Comparison of ENCODE assay signal across 8 mouse cellular contexts in the genomic region with DNA sequence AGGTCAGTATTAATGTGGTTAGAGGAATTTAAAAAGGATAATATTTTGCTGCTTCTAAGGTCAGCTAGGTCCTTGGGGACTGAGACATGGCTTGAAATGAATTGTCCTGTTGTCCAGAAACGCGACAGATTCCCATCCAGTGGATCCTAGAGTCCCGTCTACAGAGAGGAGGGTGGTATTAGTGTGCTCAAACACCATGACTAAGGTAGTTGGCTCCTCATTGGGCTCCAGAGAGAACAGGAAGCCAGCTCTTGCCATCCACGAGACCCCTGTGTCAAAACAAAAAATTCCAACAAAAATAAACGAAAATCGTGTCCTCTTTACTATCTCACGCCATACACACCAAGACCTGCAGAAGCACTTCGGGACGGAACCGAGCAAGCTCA. TPM values are rescaled to one million over a fixed set of nuclear protein-coding genes. Genes with fewer than 3 reads are reported as not detected.
DNase-seq lines count a peak whose midpoint lies in the region; ATAC-seq and TF ChIP-seq lines count a peak whose summit lies in the region.

No protein-coding gene starts in this region.

- H3K36me3 ChIP-seq in heart, embryonic 15.5 days, result no peaks in the 10 kb centered on the region
- H3K36me3 ChIP-seq in MEL (ENCODE audit: control insufficient read depth in 1 of 2, insufficient read depth in 2 of 2, low read length in 2 of 2), result peaks cover 11 to 23% of the 10 kb centered on the region in 2 experiments
- H3K36me3 ChIP-seq in forebrain, embryonic 15.5 days, result no peaks in the 10 kb centered on the region
- H3K36me3 ChIP-seq in liver, embryonic 16.5 days (ENCODE audit: control insufficient read depth, insufficient read depth), result no peaks in the 10 kb centered on the region

- peaks cover 28% of the 10 kb centered on the region for H3K4me1 ChIP-seq in heart, embryonic 15.5 days (replicated peaks)
- peaks cover 0 to 25% of the 10 kb centered on the region in 2 experiments; a peak in 3 of 4 replicates for H3K4me1 ChIP-seq in MEL (ENCODE audit: control insufficient read depth in 1 of 2, insufficient read depth in 2 of 2, low read length in 2 of 2)
- H3K4me1 ChIP-seq in forebrain, embryonic 15.5 days, result peaks cover 22% of the 10 kb centered on the region
- H3K4me1 ChIP-seq in liver, embryonic 16.5 days (ENCODE audit: control insufficient read depth, low read depth, low read length), result peaks cover 24% of the 10 kb centered on the region

- DNase-seq in heart, postnatal 36 days, result no peak
- no peak for DNase-seq in MEL (ENCODE audit: low read depth, low spot score)
- no peak for DNase-seq in adrenal gland, postnatal 14 days
- no peak for DNase-seq in left cerebral cortex, postnatal 25 days (ENCODE audit: low spot score in 2 of 2)
- no peak for DNase-seq in thymus, postnatal 36 days

- intact Hi-C loops in heart, postnatal 36 days (cut with DNase I), result loop anchor here (2.0 to 5.0 kb wide), 4 partner anchors 33 to 194 kb away; partner anchors contain the start of genes Asl, Crcp, Rabgef1 and Sbds
- intact Hi-C loops in left cerebral cortex, postnatal 25 days (cut with DNase I), result loop anchor here (2.0 kb wide), 1 partner anchor 51 kb away; the partner anchor contains the start of gene Rabgef1

- no peak for TF ChIP-seq EP300 in MEL (IDR thresholded peaks at IDR 0.05; ENCODE audit: low read depth in 1 of 2, low read length in 2 of 2)

- peak overlapping the region; percentile 99 for H3K9ac ChIP-seq in heart, embryonic 15.5 days
- H3K9ac ChIP-seq in MEL (ENCODE audit: control insufficient read depth, low read depth, low read length, poor library complexity, severe bottlenecking), result peak overlapping the region; percentile 99
- H3K9ac ChIP-seq in forebrain, embryonic 15.5 days (replicated peaks), result peak overlapping the region; percentile 81
- peak overlapping the region; percentile 99 for H3K9ac ChIP-seq in liver, embryonic 16.5 days (ENCODE audit: low read depth, low read length)

- H3K79me2 ChIP-seq in MEL (ENCODE audit: control insufficient read depth, insufficient read depth, low read length, poor library complexity), result peaks cover 44% of the 10 kb centered on the region

- no peak for TF ChIP-seq POLR2A in MEL (IDR thresholded peaks at IDR 0.05; ENCODE audit: control insufficient read depth in 1 of 2, insufficient read depth in 1 of 2, low read depth in 1 of 2, low read length in 2 of 2, poor library complexity in 1 of 2)

- TF ChIP-seq RAD21 in MEL (IDR thresholded peaks at IDR 0.05; ENCODE audit: low read depth, low read length), result no peak

- peak overlapping the region; percentile 82 for H3K27ac ChIP-seq in heart, embryonic 15.5 days
- peak overlapping the region; percentile 71 for H3K27ac ChIP-seq in MEL (ENCODE audit: control insufficient read depth, low read depth, low read length)
- H3K27ac ChIP-seq in forebrain, embryonic 15.5 days (replicated peaks), result peak overlapping the region; percentile 82
- H3K27ac ChIP-seq in liver, embryonic 16.5 days (ENCODE audit: low read length), result peak overlapping the region; percentile 86

- no peak for TF ChIP-seq CTCF in MEL (IDR thresholded peaks at IDR 0.05 in 2 of 3, conservative IDR thresholded peaks at IDR 0.05 in 1 of 3; ENCODE audit: control insufficient read depth in 1 of 3, insufficient read depth in 1 of 3, low read depth in 2 of 3, low read length in 3 of 3, poor library complexity in 1 of 3, severe bottlenecking in 1 of 3)

- peak overlapping the region; percentile 62 for H3K4me2 ChIP-seq in heart, embryonic 15.5 days
- peak overlapping the region; percentile 70 for H3K4me2 ChIP-seq in forebrain, embryonic 15.5 days (replicated peaks)
- H3K4me2 ChIP-seq in liver, embryonic 16.5 days (ENCODE audit: low read depth, low read length), result peak overlapping the region; percentile 93

- no peaks in the 10 kb centered on the region for H3K27me3 ChIP-seq in heart, embryonic 15.5 days
- no peaks in the 10 kb centered on the region for H3K27me3 ChIP-seq in MEL (ENCODE audit: control insufficient read depth in 1 of 2, insufficient read depth in 2 of 2, low read length in 2 of 2)
- H3K27me3 ChIP-seq in forebrain, embryonic 15.5 days, result no peaks in the 10 kb centered on the region
- H3K27me3 ChIP-seq in liver, embryonic 16.5 days (ENCODE audit: control insufficient read depth, insufficient read depth, low read depth, low read length), result no peaks in the 10 kb centered on the region

- H3K9me3 ChIP-seq in heart, embryonic 15.5 days (replicated peaks), result no peaks in the 10 kb centered on the region
- no peaks in the 10 kb centered on the region for H3K9me3 ChIP-seq in MEL (replicated peaks; ENCODE audit: insufficient read depth, low read length)
- no peaks in the 10 kb centered on the region for H3K9me3 ChIP-seq in forebrain, embryonic 15.5 days
- H3K9me3 ChIP-seq in liver, embryonic 16.5 days (replicated peaks; ENCODE audit: control insufficient read depth, low read length), result no peaks in the 10 kb centered on the region

- peak overlapping the region; percentile 99 for H3K4me3 ChIP-seq in heart, embryonic 15.5 days
- peak overlapping the region; percentile 97 to 100 for H3K4me3 ChIP-seq in MEL (ENCODE audit: control insufficient read depth in 1 of 2, insufficient read depth in 1 of 2, low read depth in 2 of 2, low read length in 2 of 2)
- H3K4me3 ChIP-seq in forebrain, embryonic 15.5 days, result peak overlapping the region; percentile 86
- peak overlapping the region; percentile 99 for H3K4me3 ChIP-seq in liver, embryonic 16.5 days (ENCODE audit: low read depth, low read length)

- WGBS in heart, embryonic 15.5 days, result 1% methylated on average over 10 of the region's 10 CpGs
- under 1% methylated on average over 10 of the region's 10 CpGs for WGBS in forebrain, embryonic 15.5 days
- WGBS in liver, embryonic 16.5 days (ENCODE audit: insufficient replicate concordance), result 4% methylated on average over 10 of the region's 10 CpGs

- ATAC-seq in heart, embryonic 15.5 days (replicated peaks; ENCODE audit: insufficient number of reproducible peaks, insufficient read depth, low FRiP score, low read depth), result peak; percentile 30; the same call in 1 of the 2 replicates
- peak; percentile 39 for ATAC-seq in forebrain, embryonic 15.5 days (replicated peaks)
- ATAC-seq in liver, embryonic 16.5 days (ENCODE audit: low read depth), result peak; percentile 17; the same call in 1 of the 2 replicates

TF ChIP-seq in MEL, 35 proteins besides CTCF, POLR2A, EP300 and RAD21 (continues in another document):
- TF ChIP-seq ZNF384 (IDR thresholded peaks at IDR 0.05; ENCODE audit: low read depth, low read length) (no peak), POLR2AphosphoS2 (IDR thresholded peaks at IDR 0.05; ENCODE audit: low read length) (no peak), MYC (IDR thresholded peaks at IDR 0.05; ENCODE audit: low read depth, low read length) (0 out of 2 replicates have a peak, but pooled peaks have one; percentile 33), MEF2A (IDR thresholded peaks at IDR 0.05; ENCODE audit: extremely low read depth, insufficient replicate concordance, low read depth, low read length, poor library complexity, severe bottlenecking) (no peak), ETS1 (IDR thresholded peaks at IDR 0.05; ENCODE audit: low read depth, low read length) (no peak)

RNA-seq across cellular contexts. Expression of gene Tmem248, which starts 4.9 kb away (rescaled TPM):
- polyA plus RNA-seq in heart, embryonic 15.5 days (2015; fragmentation: Nextera tagmentation; extraction: Ambion mirVana), result 23.0 and 24.2 TPM in 2 replicates
- total RNA-seq in heart, postnatal 36 days (2021), result 10 to 100 TPM; 34.4 to 38.5 TPM
- total RNA-seq in MEL (2012; rRNA removed), result 50.5 and 58.2 TPM in 2 replicates
- polyA plus RNA-seq in MEL (2012; ENCODE audit: insufficient read depth in 1 of 2, insufficient read length in 2 of 2, low read depth in 1 of 2, low replicate concordance in 2 of 2, missing spikeins in 1 of 2), result 10 to 100 TPM in 1 of 2 experiments, not detected in 1; 55.5 TPM
- 23.0 and 24.1 TPM in 2 replicates for polyA plus RNA-seq in forebrain, embryonic 15.5 days (2015; fragmentation: Nextera tagmentation; extraction: Ambion mirVana)
- polyA plus RNA-seq in liver, embryonic 16.5 days (2015; fragmentation: Nextera tagmentation; extraction: Ambion mirVana), result 21.8 and 24.0 TPM in 2 replicates
- 46.4 and 51.7 TPM in 2 replicates for total RNA-seq in adrenal gland, postnatal 14 days (2021)
- 10 to 100 TPM; 39.3 to 42.9 TPM for total RNA-seq in left cerebral cortex, postnatal 25 days (2021)

RNA-seq across cellular contexts. Expression of gene Sbds, which starts 33.6 kb away (rescaled TPM):
- 57.7 and 59.5 TPM in 2 replicates for polyA plus RNA-seq in heart, embryonic 15.5 days (2015; fragmentation: Nextera tagmentation; extraction: Ambion mirVana)
- 10 to 100 TPM; 47.1 to 49.6 TPM for total RNA-seq in heart, postnatal 36 days (2021)
- total RNA-seq in MEL (2012; rRNA removed), result 51.1 and 74.7 TPM in 2 replicates
- 10 to 100 TPM in 1 of 2 experiments, not detected in 1; 88.1 TPM for polyA plus RNA-seq in MEL (2012; ENCODE audit: insufficient read depth in 1 of 2, insufficient read length in 2 of 2, low read depth in 1 of 2, low replicate concordance in 2 of 2, missing spikeins in 1 of 2)
- 60.0 and 64.3 TPM in 2 replicates for polyA plus RNA-seq in forebrain, embryonic 15.5 days (2015; fragmentation: Nextera tagmentation; extraction: Ambion mirVana)
- polyA plus RNA-seq in liver, embryonic 16.5 days (2015; fragmentation: Nextera tagmentation; extraction: Ambion mirVana), result 45.6 and 50.8 TPM in 2 replicates
- total RNA-seq in adrenal gland, postnatal 14 days (2021), result 77.1 and 87.0 TPM in 2 replicates
- total RNA-seq in left cerebral cortex, postnatal 25 days (2021), result 10 to 100 TPM; 73.5 to 75.5 TPM

RNA-seq across cellular contexts. Expression of gene Tyw1, which starts 33.7 kb away (rescaled TPM):
- polyA plus RNA-seq in heart, embryonic 15.5 days (2015; fragmentation: Nextera tagmentation; extraction: Ambion mirVana), result 13.7 and 16.8 TPM in 2 replicates
- total RNA-seq in heart, postnatal 36 days (2021), result 10 to 100 TPM in 1 of 2 experiments, 1 to 10 TPM in 1; 8.6 to 10.2 TPM
- 33.0 and 38.8 TPM in 2 replicates for total RNA-seq in MEL (2012; rRNA removed)
- 100 to 1,000 TPM in 1 of 2 experiments, 10 to 100 TPM in 1; 33.3 to 133 TPM for polyA plus RNA-seq in MEL (2012; ENCODE audit: insufficient read depth in 1 of 2, insufficient read length in 2 of 2, low read depth in 1 of 2, low replicate concordance in 2 of 2, missing spikeins in 1 of 2)
- 24.8 and 27.1 TPM in 2 replicates for polyA plus RNA-seq in forebrain, embryonic 15.5 days (2015; fragmentation: Nextera tagmentation; extraction: Ambion mirVana)
- polyA plus RNA-seq in liver, embryonic 16.5 days (2015; fragmentation: Nextera tagmentation; extraction: Ambion mirVana), result 9.5 and 10.3 TPM in 2 replicates
- total RNA-seq in adrenal gland, postnatal 14 days (2021), result 23.7 and 24.4 TPM in 2 replicates
- 10 to 100 TPM; 15.5 to 16.4 TPM for total RNA-seq in left cerebral cortex, postnatal 25 days (2021)

RNA-seq across cellular contexts. Expression of gene Rabgef1, which starts 50.2 kb away (rescaled TPM):
- polyA plus RNA-seq in heart, embryonic 15.5 days (2015; fragmentation: Nextera tagmentation; extraction: Ambion mirVana), result 19.3 and 19.9 TPM in 2 replicates
- total RNA-seq in heart, postnatal 36 days (2021), result 10 to 100 TPM; 20.6 to 21.2 TPM
- 24.3 and 25.8 TPM in 2 replicates for total RNA-seq in MEL (2012; rRNA removed)
- polyA plus RNA-seq in MEL (2012; ENCODE audit: insufficient read depth in 1 of 2, insufficient read length in 2 of 2, low read depth in 1 of 2, low replicate concordance in 2 of 2, missing spikeins in 1 of 2), result 10 to 100 TPM in 1 of 2 experiments, not detected in 1; 35.1 TPM
- polyA plus RNA-seq in forebrain, embryonic 15.5 days (2015; fragmentation: Nextera tagmentation; extraction: Ambion mirVana), result 40.2 and 41.3 TPM in 2 replicates
- 20.9 and 23.1 TPM in 2 replicates for polyA plus RNA-seq in liver, embryonic 16.5 days (2015; fragmentation: Nextera tagmentation; extraction: Ambion mirVana)
- 40.6 and 42.7 TPM in 2 replicates for total RNA-seq in adrenal gland, postnatal 14 days (2021)
- 10 to 100 TPM; 55.8 to 57.4 TPM for total RNA-seq in left cerebral cortex, postnatal 25 days (2021)
